Mouse (Mus musculus): ENCODE measurements around the gene Cpeb1. TPM values are rescaled to one million over a fixed set of nuclear protein-coding genes. Genes with fewer than 3 reads are reported as not detected.

The Cpeb1 gene
- polyA plus RNA-seq, 1 experiment from 2014 or later, result 1.9 TPM

- no peaks in the 10 kb centered on the region for H3K36me3 ChIP-seq
- no peaks in the 10 kb centered on the region for H3K9me3 ChIP-seq (replicated peaks)
- WGBS, result 44% methylated on average over 6 of the region's 6 CpGs
- H3K4me1 ChIP-seq (replicated peaks), result peaks cover 3% of the 10 kb centered on the region; the same call in 1 of the 2 replicates
- no peak overlapping the region for H3K27ac ChIP-seq
- no peak for ATAC-seq (replicated peaks; ENCODE audit: insufficient number of reproducible peaks, insufficient read depth, low FRiP score, low read depth)
- no peaks in the 10 kb centered on the region for H3K27me3 ChIP-seq
- no peak overlapping the region for H3K9ac ChIP-seq
- H3K4me2 ChIP-seq, result no peak overlapping the region
- no peak overlapping the region for H3K4me3 ChIP-seq
Measured at GRCm38 (mm10) chr7:81298206-81298605, 157.1 kb downstream of the Cpeb1 start.

Other genes with a start within 250 kb of the Cpeb1 start
- gene Pde8a, start 241.9 kb downstream of the Cpeb1 start, polyA plus RNA-seq (2015; fragmentation: Nextera tagmentation; extraction: Ambion mirVana), result 3.8 and 3.9 TPM in 2 replicates
- 766 and 842 TPM in 2 replicates for gene Rps17, start 110.2 kb downstream of the Cpeb1 start, polyA plus RNA-seq (2015; fragmentation: Nextera tagmentation; extraction: Ambion mirVana)
- 0.88 and 2.5 TPM in 2 replicates for gene Ap3b2, start 38.5 kb upstream of the Cpeb1 start, polyA plus RNA-seq (2015; fragmentation: Nextera tagmentation; extraction: Ambion mirVana)
- not detected in 2 replicates for gene BC048679, start 42.8 kb upstream of the Cpeb1 start, polyA plus RNA-seq (2015; fragmentation: Nextera tagmentation; extraction: Ambion mirVana)
- gene Fsd2, start 111.5 kb upstream of the Cpeb1 start, polyA plus RNA-seq (2015; fragmentation: Nextera tagmentation; extraction: Ambion mirVana), result 66.9 and 70.2 TPM in 2 replicates
- gene Whamm, start 115.8 kb upstream of the Cpeb1 start, polyA plus RNA-seq (2015; fragmentation: Nextera tagmentation; extraction: Ambion mirVana), result 4.6 and 4.9 TPM in 2 replicates